Mouse (Mus musculus) heart, postnatal 25 days (tissue): Measurements from ENCODE around the gene Nr1i3. TPM values are rescaled to one million over a fixed set of nuclear protein-coding genes. Genes with fewer than 3 reads are reported as not detected.

ENCODE experiments used
- DNase-seq: peaks from one replicate; pipeline ENCODE4 v3.0.0; 2022; ENCODE audit warnings: low spot score
- intact Hi-C: fragments of 180-260 bp; cut with DNase I; formaldehyde crosslinking; loops from one replicate; pipeline ENCODE4 v1.15.1; 2025
- total RNA-seq, 2 experiments: library from RNA; stranded (reverse); gene quantifications; 2 replicates each; pipeline ENCODE4 v1.2.3; 2021

Gene Nr1i3
- total RNA-seq, result not detected

DNA sequence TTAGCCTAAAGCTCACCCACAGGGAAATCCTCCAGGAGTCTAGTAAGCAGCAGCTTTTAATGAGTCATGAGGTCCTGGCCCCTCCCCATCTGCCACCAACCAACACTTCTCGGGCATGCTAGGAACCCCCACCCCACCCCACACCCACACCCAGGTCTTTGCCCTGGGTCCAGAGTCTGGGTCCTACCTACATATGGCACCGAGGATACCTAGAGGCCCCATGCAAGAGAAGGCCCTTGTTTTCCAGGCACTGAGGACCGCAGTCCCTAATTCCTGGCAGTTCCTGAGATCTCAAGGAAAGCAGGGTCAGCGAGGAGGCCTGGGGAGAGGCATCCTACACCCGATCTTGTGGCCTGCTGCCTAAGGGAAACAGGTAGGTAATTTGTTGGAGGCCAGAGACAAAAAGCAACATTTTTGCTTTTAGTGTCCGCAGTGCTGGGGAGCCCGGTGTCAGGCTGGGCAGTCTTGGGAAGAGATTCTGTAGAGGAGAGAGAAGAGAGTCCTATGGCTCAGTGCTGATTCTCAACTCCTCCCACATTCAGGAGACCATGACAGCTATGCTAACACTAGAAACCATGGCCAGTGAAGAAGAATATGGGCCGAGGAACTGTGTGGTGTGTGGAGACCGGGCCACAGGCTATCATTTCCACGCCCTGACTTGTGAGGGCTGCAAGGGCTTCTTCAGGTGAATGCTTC lies at the start of gene Nr1i3:
TSS of gene Nr1i3 (plus strand) at position 170 of the 696 bp plus-strand sequence.
- no peak for DNase-seq
- intact Hi-C loops, result no loop called here

DNA sequence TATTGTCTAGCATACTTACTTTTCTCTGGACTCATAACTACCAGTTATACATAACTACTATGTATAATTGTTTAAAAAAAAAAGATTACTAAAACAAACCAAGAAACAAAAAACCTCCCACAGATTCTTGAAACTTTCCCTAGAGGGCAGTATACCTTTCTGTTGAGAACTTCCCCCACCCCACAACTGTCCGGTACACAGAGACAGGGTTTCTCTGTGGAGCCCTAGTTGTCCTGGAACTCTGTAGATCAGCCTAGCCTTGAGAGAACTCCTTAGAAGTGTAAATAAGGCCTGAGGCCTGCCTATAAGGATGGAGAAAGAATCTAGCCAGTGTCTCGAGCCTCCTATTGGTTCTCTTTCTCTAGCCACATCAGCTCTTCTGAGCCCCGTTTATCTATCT lies 49.5 kb upstream of the Nr1i3 start:
- intact Hi-C loops, result no loop called here
- DNase-seq, result no peak

DNA sequence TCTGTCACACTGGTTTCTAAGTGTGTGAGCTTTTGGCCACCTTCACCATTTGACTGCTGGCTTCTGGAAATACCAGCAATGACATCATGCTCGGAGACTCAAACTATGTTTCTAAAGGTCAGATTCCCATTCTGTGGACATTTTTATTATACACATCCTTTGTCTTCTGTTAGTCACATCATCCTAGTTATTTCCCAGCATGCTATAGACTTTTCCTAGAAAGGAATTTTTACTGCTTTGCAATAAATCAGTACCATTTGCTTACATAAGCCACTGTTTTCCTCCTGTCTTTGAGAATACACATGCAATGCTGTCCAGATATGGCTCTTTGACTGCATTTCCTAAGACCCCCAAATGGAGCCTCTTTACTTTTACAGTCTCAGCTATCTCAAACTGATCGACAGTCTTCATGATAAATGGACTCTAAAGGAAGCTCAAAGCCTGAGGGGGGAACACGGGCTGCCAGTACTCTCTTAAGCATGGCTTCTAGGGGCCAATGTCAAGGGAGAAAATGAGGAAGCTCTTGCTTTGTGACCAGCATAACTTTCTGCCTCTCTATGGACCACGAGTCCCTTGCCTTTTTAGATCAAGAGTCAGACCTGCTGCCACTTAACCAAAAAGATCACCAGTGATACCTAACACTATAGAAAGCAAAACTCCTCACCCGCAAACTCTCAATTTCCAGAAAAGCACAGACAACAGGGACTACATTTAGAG lies 48.0 kb upstream of the Nr1i3 start:
- intact Hi-C loops, result loop anchor here (1.0 to 2.0 kb wide), 2 partner anchors 29 to 55 kb away; no protein-coding TSS in a partner anchor
- DNase-seq, result no peak

DNA sequence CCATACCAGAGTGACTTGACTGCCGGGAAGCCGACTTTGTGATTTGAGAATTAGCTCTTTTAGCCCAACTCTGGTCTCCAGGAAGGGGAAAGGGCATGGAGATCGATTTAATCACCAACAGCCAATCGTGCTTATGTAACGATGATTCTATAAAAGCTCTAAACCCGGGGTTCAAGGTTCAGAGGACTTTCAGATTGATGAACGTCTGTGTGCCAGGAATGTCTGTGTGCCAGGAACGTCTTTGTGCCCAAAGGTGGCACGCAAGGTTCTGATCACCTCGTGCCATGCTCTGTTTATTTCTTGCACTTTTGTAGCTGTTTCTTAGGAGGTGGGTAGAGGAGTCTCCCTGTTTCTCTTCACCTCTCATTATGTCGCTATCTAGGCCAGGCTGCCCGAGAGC lies 44.9 kb upstream of the Nr1i3 start:
- no peak for DNase-seq
- intact Hi-C loops, result no loop called here

DNA sequence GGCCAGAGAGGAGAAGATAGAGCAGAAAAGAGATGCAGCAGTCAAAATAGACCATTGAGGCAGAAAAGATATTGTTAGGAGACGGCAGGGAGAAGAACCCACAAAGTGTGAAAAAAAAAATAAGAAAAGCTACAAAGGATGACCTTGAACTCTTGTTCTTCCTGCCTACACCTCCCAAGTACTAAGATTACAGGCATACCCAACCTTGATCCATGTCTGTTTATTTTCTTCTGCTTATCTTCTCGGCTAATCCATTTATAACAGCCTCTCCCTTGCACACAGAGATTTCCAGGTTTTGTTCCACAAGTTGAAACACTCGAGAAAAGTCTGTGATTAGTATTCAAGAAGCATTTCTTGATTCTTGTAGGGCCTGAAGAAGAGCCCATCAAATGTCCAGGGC lies 43.9 kb upstream of the Nr1i3 start:
- DNase-seq, result no peak
- intact Hi-C loops, result no loop called here

DNA sequence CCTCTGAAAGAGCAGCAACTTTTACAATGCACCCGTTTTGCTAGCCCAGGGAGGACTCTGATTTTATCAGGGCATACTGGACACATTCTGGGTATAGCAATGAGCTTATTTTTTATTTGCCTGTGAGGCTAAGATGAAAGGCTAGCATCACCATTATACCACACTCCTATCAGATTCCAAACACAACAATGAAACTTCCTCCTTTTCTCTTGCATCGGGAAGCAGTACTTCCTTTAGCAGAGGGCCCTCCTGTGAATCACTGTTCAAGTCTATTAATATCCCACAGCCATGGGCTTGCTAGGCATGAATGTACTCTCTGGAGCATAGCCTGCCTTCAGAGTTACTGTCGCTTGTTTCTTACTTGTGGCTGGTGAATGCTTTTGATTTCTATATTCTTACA lies 42.6 kb upstream of the Nr1i3 start:
- intact Hi-C loops, result no loop called here
- no peak for DNase-seq

DNA sequence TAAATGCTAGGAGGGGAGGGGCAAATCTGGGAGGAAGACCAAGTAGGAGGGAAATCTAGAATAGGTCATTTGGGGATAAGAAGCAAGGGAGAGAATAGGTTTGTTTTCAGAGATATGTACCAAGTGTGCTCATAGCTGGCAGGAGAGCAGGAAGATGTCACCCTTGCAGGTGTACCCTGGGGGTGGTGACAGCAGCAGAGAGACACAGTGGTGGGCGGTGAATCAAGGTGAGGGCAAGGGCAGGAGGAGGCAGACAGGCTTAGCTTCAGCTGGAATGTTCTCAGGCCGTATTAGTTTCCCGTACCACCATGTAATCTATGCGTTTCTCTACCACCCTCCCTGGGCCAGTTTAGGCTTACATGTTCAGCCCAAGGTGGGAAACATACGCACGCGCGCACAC lies 41.0 kb upstream of the Nr1i3 start:
- DNase-seq, result no peak
- intact Hi-C loops, result no loop called here

DNA sequence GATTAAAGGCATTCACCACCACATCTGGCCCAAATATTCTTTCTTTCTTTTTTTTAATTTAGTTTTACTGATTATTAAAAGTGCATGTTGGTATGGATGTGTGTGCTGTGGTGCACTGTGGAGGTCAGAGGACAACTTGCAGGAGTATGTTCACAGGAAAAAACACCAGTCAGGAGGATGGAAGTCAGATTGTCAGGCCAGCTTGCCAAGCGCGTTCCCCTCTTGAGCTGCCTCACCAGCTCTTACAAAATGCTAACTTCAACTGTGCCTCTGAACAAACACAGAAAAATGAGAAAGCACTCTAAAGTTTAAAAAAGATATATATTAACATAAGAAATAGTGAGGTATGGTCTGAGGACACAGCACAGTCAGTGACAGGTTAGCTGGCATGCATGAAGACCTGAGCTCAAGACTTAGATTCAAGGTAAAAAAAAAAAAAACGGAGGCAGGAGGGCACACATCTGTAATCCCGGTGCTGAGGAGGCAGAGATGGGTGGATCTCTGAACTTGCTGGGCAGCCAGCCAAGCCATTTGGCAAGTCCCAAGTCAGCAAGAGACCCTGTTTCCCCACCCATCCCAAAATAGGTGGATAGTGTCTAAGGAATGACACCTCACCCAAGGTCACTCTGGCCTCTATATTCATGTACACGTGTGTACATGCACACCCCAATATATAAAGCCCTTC lies 34.1 kb upstream of the Nr1i3 start:
- no peak for DNase-seq
- intact Hi-C loops, result no loop called here

DNA sequence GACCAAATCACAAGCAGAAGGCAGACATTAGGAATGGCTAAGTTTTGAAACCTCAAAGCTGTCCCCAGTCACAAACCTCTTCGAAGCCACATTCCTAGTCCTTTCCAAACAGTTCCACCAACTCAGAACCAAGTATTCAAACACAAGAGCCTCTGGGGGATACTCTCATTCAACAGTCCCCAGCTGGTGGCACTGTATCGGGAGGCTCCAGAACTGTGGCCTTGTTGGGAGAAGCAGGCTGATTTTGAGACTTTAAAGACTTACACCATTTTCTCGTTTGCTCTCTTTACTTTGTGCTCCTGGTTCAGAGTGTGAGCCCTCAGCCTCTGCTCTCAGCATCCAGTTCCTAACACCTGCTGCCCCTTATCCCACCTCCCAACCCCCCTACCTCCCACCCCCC lies 30.7 kb upstream of the Nr1i3 start:
- intact Hi-C loops, result no loop called here
- no peak for DNase-seq

DNA sequence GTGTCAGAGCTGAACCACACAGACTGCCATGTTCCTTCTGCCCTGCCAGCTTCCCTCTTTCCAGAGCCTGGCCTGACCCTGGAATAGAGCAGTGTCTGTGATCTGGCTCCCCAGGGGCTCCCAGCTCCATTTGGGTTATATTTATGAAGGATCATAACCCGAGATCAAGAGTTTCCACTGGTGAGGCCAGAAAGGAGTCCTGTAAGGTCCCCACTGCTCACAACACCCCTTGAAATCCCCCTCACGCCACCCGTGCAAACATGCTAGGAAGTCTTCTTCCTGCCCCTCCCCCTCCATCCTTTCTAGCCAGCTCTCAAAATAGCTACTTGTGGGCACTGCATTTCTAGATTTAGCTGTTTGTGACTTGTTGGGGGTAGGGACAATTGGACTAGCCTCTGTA lies 30.1 kb upstream of the Nr1i3 start:
- intact Hi-C loops, result no loop called here
- DNase-seq, result peak; percentile 31

DNA sequence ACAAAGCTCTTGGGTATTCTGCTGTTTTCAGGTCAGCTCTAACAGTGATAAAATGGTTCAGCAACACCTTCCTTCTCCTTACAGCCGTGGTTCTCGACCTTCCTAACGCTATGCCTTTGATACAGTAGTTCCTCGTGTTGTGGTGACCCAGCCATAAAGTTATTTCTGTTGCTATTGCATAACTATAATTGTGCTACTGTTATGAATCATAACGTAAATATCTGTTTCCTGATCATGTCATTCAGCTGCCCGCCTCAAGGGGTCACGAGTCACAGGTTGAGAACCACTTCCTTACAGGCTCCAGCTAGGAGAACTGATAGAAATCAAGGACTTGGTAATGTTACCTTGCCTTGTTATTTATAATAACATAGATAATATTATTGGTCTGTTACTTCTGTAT lies 29.5 kb upstream of the Nr1i3 start:
- intact Hi-C loops, result no loop called here
- DNase-seq, result no peak

DNA sequence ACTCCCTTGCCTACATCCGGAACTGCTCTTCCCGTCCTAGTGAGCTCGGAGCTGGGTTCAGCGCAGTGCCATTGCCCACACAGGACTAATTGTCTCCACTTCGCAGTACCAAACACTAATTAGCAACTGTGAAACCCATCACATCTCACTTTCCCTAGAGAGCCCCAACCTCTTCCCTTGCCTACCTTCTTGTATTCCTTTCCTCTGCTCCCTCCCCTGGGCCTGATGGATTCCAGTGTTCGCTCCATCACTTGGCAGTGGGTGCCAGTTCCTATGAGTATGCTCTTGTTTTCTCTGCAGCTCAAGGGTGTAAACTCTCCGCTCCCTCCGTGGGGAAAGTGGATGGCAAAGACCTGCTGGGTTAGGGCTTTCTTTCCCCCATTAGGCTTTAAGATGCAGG lies 28.1 kb upstream of the Nr1i3 start:
- no peak for DNase-seq
- intact Hi-C loops, result no loop called here

DNA sequence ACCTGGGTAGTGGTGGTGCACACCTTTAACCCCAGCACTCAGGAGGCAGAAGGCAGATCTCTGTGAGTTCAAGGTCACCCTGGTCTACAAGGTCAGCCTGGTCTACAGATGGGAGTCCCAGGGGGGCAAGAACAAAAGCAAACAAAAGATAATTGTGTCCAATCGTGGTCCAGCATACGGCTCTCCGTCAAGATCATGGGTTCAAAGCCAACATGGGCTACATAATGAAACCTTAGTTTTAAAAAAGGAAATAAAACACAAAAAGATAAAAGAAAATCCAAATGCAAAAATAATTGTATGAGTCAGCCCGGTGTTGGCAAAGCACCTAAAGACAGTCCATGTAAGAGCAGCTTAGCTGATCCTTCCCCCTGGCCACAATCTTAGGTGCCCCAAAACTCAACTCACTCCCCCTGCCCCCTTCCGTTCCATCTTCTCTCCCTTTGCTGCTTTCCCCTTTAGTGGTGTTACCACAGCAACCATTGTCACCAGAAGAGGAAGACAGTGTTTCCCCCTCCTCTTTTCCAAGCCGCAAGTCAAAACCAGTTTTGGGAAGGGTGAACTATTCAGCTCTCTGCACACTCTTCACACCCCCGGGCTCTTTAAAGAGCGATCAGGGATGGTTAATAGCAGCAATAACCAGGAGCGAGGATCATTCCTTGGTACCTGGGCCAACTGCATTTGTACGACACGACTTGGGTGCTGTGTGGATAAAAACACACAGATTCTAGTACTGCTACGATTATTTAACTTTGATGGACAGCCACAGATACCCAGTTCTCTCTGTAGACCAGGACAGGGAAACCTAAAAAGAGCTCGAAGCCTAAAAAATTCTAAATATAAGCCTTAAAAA lies 25.7 kb upstream of the Nr1i3 start:
- intact Hi-C loops, result no loop called here
- DNase-seq, result no peak

DNA sequence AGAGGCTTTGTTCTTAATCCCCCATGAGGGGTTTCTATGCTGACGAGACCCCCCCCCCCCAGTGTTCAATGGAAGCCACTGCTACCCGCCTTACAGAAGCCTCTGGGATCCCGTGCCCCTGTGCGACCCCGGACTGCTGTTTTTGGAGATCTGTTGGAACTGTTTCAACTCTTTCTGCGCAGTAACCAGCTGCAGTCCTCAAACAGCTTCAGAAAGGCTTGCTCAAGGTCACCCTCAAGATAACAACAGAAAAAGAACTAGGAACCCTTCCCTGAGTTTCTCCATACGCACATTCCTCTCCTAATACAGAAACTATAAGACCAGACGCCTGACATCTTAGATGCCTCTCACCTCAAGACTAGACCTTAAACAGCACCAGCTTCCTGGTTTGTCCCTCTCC lies 24.7 kb upstream of the Nr1i3 start:
- no peak for DNase-seq
- intact Hi-C loops, result no loop called here

DNA sequence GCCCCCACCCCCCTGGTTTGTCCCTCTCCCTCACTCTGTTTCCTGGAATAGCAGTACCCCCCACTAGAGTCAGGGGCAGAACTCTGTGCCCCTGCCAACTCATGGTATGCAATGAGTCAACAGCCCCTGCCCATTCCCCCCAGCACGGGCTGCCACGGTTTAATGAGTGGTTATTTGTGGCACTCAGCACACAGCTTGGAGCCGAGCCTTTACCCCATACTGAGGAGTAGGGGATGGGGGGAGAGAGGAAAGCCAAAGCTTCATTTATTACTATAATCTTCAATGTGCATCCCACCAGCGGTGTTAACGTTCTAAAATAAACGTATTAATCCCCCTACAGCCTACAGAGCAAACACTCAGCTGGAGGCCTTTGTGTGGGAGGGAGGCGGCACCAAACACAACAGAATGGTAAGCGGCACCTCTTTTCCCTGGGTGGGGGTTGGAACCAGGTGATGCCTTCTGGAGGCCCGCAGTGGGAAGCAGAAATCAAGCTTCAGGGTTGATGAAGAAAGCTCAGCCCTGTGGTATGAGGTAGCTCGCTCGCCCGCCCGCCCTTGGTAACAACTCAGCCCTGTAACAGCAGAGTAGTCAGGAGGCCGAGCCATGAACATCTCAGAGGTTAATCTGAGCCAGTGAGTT lies 24.2 kb upstream of the Nr1i3 start:
- DNase-seq, result no peak
- intact Hi-C loops, result no loop called here

DNA sequence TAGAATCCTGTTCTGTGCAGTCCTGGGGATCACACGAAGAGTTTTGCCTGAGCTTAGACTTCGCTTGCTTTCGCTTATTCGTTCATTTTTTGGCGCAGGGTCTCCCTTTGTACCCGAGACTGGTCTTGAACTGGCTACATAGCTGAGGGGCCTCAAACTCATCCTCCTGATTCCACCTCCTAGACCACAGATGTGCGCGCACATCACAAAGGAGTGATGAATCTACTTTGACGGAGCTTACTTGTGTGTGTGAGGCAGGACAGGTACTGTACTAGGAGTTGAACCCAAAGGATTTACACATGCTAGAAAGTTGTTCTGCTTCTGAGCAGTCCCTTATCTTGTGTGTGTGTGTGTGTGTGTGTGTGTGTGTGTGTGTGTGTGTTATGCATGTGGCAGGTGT lies 22.9 kb upstream of the Nr1i3 start:
- no peak for DNase-seq
- intact Hi-C loops, result no loop called here

DNA sequence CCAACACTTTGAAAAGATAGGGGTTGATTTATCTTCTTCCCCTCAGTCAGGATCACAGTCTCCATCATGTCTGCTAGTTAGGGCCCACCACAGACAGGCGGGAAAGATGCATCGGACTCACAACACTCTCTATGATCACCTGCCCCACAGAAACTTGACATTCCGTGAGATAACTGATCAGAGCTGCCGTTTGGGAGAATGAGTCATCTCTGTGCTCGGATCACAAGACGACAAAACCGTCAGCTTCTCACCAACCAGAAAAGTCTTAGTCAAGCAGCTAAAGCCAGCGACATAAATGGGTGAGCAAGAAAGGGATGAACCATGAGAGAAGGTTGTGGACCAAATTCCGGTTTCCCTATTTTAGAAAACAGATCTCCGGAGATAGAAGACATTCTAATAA lies 21.5 kb upstream of the Nr1i3 start:
- intact Hi-C loops, result loop anchor here (2.0 kb wide), 1 partner anchor 29 kb away; no protein-coding TSS in a partner anchor
- no peak for DNase-seq

DNA sequence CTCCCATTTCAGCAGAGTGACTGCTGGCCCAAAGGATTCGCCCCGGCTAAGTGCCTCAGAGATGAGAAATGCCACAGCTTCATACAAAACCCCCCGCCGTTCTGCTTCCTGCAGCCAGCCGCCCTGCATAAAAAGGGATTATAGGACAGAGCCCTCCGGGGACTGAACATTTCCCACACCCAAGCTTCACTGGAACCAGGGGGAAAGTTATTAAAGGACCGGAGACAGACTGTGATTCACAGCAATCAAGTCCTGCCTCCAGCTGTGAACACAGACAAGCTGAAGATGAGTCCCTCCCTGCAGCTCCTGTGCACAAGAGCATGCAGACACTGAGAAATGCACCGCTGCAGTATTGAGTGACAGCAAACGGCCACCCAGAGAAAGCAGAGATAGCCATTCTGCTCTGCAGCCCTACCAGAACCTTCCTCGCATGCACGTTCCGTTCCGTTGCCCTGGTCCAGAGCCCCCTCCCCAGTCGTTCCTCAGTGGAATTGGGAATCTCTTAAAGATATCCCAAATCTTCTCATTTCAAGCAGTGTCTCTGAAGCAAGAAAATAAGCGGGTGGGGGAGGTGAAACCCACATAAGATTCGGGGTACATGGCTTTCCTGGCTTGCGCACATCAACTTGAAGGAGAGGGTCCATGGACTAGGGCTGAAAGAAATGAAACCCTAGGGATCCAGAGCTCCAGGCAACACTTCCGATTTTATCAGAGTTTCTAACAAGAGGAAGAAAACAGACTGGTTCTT lies 20.5 kb upstream of the Nr1i3 start:
- intact Hi-C loops, result loop anchor here (2.0 kb wide), 1 partner anchor 28 kb away; no protein-coding TSS in a partner anchor
- DNase-seq, result no peak
